Mouse (Mus musculus) embryonic facial prominence, embryonic 10.5 days (tissue): Measurements from ENCODE around the gene Nyx. TPM values are rescaled to one million over a fixed set of nuclear protein-coding genes. Genes with fewer than 3 reads are reported as not detected.
"Not testable (repeated sequence)": the region's sequence is repeated elsewhere in the genome, so short reads cannot be mapped to it uniquely, and the experiment has no call there.

ENCODE experiments used
- DNase-seq: peaks from one replicate; pipeline ENCODE4 v3.0.0-alpha.2; 2017; ENCODE audit warnings: low spot score
- H3K27ac ChIP-seq: fragments of 300-500 bp; sonication (generic); replicated peaks from 2 replicates; pipeline ENCODE4 v1.5.1; 2016; ENCODE audit warnings: mild to moderate bottlenecking
- H3K27me3 ChIP-seq: fragments of 300-500 bp; sonication (generic); replicated peaks from 2 replicates; pipeline ENCODE4 v1.6.1; 2016; ENCODE audit warnings: low read depth, mild to moderate bottlenecking; ENCODE audit not compliant: poor library complexity, severe bottlenecking
- H3K36me3 ChIP-seq: fragments of 300-500 bp; sonication (generic); replicated peaks from 2 replicates; pipeline ENCODE4 v1.6.1; 2016; ENCODE audit warnings: mild to moderate bottlenecking, moderate library complexity
- H3K4me1 ChIP-seq: fragments of 300-500 bp; sonication (generic); 2 replicates; pipeline ENCODE4 v1.6.1; 2016
- H3K4me3 ChIP-seq: fragments of 300-500 bp; sonication (generic); 2 replicates; pipeline ENCODE4 v1.5.1; 2016; ENCODE audit warnings: mild to moderate bottlenecking, moderate library complexity
- H3K9me3 ChIP-seq: fragments of 300-500 bp; sonication (generic); 2 replicates; pipeline ENCODE4 v1.6.1; 2016; ENCODE audit warnings: mild to moderate bottlenecking
- WGBS: fragments of 180-500 bp; shearing (Covaris S2); methylation state at CpG from one replicate; pipeline ENCODE4 v1.1.7; 2016; 5-methylcytosine and 5-hydroxymethylcytosine counted together
- polyA plus RNA-seq: library from polyadenylated mRNA; unstranded; fragments of >200 nt; fragmentation: Nextera tagmentation; extraction: Ambion mirVana; gene quantifications from 2 replicates; pipeline ENCODE4 v1.2.1, GENCODE M21; 2016

Gene Nyx
- 0.03 and 0.10 TPM in 2 replicates for polyA plus RNA-seq

DNA sequence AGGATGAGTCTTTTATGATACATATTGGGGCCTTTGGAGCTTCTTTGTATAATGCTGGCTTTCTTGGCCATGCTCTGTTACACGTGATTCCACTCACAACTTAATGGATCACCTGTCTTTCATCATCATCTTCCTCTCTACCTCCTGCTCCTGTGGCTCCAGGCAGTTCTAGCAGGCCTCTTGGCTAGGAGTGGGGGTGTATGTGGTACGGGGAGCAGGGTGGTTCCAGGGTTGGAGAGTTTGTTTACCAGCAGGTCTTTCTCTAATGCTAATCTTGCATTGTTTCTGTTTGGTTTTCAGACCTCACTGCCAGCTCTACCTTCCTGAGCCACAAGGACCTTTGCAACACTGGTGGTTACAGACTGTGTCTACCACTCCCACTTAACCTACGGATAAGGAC is at the start of gene Nyx:
TSS of gene Nyx (plus strand) at position 301 of the 400 bp plus-strand sequence.
- H3K36me3 ChIP-seq = no peaks in the 10 kb centered on the region
- 82% methylated on average over 3 of the region's 3 CpGs for WGBS
- peaks cover 85% of the 10 kb centered on the region for H3K27me3 ChIP-seq
- no peak for DNase-seq
- H3K4me1 ChIP-seq = 0 out of 2 replicates have a peak, but pooled peaks cover 3% of the 10 kb centered on the region
- H3K9me3 ChIP-seq = no peaks in the 10 kb centered on the region
- H3K4me3 ChIP-seq = no peak within 1 kb of the TSS
- no peak within 1 kb of the TSS for H3K27ac ChIP-seq

DNA sequence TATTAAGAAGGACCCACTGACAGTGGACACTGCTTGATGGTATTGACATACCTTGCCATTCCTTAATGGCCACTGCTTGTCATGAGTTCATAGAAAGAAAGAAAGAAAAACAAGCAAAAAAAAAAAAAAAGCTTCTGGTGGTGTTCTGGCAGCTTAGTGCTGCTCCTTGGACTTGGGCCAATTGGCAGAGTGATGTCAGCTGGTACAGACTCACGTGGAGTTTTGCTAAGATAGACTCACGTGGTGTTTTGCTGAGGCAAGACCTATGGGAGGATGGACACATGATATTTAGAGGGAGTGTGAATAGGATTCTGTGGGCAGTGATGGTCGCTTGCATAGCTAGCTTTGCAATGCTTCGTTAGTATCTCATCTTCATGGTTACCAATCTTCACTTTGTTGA is 43.9 kb upstream of the Nyx start:
- peaks cover 66% of the 10 kb centered on the region for H3K27me3 ChIP-seq
- no peaks in the 10 kb centered on the region for H3K4me1 ChIP-seq
- whole genome bisulfite sequencing = 70% methylated on average over 4 of the region's 4 CpGs
- H3K4me3 ChIP-seq = no peak overlapping the region
- H3K36me3 ChIP-seq = no peaks in the 10 kb centered on the region
- no peak overlapping the region for H3K27ac ChIP-seq
- H3K9me3 ChIP-seq = no peaks in the 10 kb centered on the region
- DNase-seq = no peak

GRCm38 (mm10) chrX:13431421-13431820 is 34.5 kb upstream of the Nyx start:
- Histone ChIP-seq H3K27me3 (peaks cover 88% of the 10 kb centered on the region), H3K36me3 (no peaks in the 10 kb centered on the region), H3K4me1 (no peaks in the 10 kb centered on the region), H3K4me3 (no peak overlapping the region), H3K9me3 (no peaks in the 10 kb centered on the region), H3K27ac (no peak overlapping the region)
- WGBS = 64% methylated on average over 6 of the region's 6 CpGs
- no peak for DNase-seq

DNA sequence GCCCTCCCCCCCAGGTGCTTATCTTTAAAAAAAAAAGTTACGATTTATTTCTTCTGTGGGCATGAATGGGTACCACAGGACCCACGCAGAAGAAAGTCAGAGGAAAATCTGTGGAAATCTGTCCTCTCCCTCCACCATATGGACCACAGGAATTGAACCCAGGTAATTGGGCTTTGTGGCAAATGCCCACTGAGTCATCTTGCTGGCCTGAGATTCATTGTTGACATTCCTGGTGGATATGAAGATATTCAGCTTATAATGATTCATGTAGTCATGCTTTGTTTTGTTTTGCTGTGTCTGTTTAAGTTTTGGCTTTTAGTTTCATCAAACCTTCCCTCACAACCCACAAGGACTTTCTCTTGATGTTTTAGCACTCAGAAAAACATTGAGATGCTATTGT is 29.9 kb upstream of the Nyx start:
- DNase-seq, H3K9me3 ChIP-seq, H3K4me1 ChIP-seq, H3K4me3 ChIP-seq, H3K36me3 ChIP-seq, H3K27ac ChIP-seq: not testable (repeated sequence)
- H3K27me3 ChIP-seq = peaks cover 84% of the 10 kb centered on the region
- 85% methylated on average over 2 of the region's 2 CpGs for WGBS

GRCm38 (mm10) chrX:13456544-13456943 is 9.4 kb upstream of the Nyx start:
- H3K27me3 ChIP-seq = peaks cover 86% of the 10 kb centered on the region
- not testable (repeated sequence) for H3K4me1 ChIP-seq, H3K9me3 ChIP-seq, DNase-seq, H3K4me3 ChIP-seq, H3K36me3 ChIP-seq, H3K27ac ChIP-seq
- 90% methylated on average over 9 of the region's 9 CpGs for WGBS

GRCm38 (mm10) chrX:13458766-13459165 is 7.1 kb upstream of the Nyx start:
- H3K27ac ChIP-seq = no peak overlapping the region
- no peaks in the 10 kb centered on the region for H3K36me3 ChIP-seq
- 0 out of 2 replicates have a peak, but pooled peaks cover 3% of the 10 kb centered on the region for H3K4me1 ChIP-seq
- no peaks in the 10 kb centered on the region for H3K9me3 ChIP-seq
- no peak overlapping the region for H3K4me3 ChIP-seq
- peaks cover 78% of the 10 kb centered on the region for H3K27me3 ChIP-seq
- WGBS = 81% methylated on average over 1 of the region's 1 CpGs
- DNase-seq = no peak

DNA sequence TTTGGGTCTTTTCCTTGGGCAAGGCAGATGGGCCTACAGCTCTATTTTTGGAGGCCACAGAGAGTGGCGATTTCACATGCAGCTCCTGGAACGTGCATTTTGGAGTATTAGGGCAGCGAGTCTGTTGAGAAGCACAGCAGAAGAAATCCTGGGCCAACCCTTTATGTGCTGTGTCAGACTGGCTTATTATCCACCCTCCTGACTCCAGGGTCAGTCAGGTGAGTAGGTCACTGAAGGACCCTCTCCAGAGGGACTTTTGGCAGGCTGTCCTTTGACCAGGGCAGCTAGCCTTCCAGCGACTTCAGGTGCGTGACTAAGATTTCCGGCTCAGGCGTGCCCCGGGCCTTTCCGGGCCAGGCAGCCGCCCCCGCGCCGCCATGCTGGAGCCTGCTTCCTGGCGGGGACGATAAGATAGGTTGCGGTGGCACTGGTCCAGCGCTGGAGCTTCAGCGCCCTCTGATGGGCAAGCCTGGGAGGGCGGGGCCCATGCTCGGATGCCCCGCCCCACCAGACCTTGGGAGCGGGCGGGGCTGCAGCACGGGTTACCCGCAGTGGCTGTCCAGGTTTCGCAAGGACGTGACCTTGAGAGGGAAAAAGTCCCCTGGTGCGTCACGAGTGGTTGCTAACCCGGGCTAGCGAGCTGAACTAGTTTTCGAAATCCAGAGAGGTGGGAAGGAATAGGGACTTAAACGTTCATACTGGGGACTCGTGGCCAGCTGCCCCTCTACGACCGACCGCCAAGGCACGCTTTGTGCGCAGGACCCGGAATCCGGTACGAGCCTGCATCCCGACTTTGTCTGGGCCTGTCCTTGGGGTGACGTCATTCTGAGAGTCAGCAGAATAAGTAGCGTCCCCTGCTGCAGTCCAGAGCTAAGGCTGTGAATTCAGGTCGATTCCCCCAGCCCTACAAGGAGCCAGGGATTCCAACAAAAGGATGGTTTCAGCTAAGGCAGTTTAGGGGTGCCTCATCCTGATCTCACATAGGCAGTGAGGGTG is 4.3 kb upstream of the Nyx start:
- WGBS = 17% methylated on average over 46 of the region's 46 CpGs
- Histone ChIP-seq H3K27ac (peak overlapping the region; percentile 86), H3K4me1 (0 out of 2 replicates have a peak, but pooled peaks cover 3% of the 10 kb centered on the region), H3K27me3 (peaks cover 83% of the 10 kb centered on the region), H3K4me3 (peak overlapping the region; percentile 53), H3K36me3 (no peaks in the 10 kb centered on the region), H3K9me3 (no peaks in the 10 kb centered on the region)
- DNase-seq = peak; percentile 90

- 94% methylated on average over 2 of the region's 2 CpGs for WGBS
- no peak overlapping the region for H3K4me3 ChIP-seq
- H3K27ac ChIP-seq = no peak overlapping the region
- H3K4me1 ChIP-seq = 0 out of 2 replicates have a peak, but pooled peaks cover 3% of the 10 kb centered on the region
- no peaks in the 10 kb centered on the region for H3K9me3 ChIP-seq
- no peaks in the 10 kb centered on the region for H3K36me3 ChIP-seq
- H3K27me3 ChIP-seq = peaks cover 85% of the 10 kb centered on the region
- no peak for DNase-seq
These were observed 2.9 kb upstream of the Nyx start for GRCm38 (mm10) chrX:13462982-13463517.

GRCm38 (mm10) chrX:13466681-13467080 is 771 bp downstream of the Nyx start:
- H3K4me1 ChIP-seq = no peaks in the 10 kb centered on the region
- WGBS = 90% methylated on average over 2 of the region's 2 CpGs
- no peak overlapping the region for H3K27ac ChIP-seq
- no peak overlapping the region for H3K4me3 ChIP-seq
- no peak for DNase-seq
- no peaks in the 10 kb centered on the region for H3K9me3 ChIP-seq
- no peaks in the 10 kb centered on the region for H3K36me3 ChIP-seq
- peaks cover 83% of the 10 kb centered on the region for H3K27me3 ChIP-seq

DNA sequence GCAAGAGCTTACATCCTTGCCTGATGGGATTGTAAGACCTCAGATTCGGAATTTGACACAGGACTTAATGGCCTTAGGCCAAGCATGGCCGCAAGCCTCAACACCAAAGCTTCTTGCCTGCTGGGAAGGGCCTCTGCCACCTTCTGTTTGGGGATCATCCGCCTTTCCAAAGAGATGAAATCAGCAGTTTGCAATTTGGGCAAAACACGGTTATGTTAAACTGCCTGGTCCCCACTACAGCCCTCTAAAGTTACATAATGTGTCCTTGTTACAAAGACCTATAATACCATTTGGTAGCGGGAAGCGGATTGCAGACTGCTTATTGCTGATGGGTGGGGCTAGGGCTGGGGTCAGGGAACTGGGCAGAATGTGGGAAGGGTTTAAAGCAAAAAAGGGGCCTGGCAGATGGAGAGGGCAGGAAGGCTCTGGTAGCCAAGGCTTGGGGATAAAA is 1.2 kb downstream of the Nyx start:
- Histone ChIP-seq H3K4me1 (no peaks in the 10 kb centered on the region), H3K9me3 (no peaks in the 10 kb centered on the region), H3K27me3 (peaks cover 82% of the 10 kb centered on the region), H3K27ac (no peak overlapping the region), H3K4me3 (no peak overlapping the region), H3K36me3 (no peaks in the 10 kb centered on the region)
- no peak for DNase-seq
- 80% methylated on average over 6 of the region's 6 CpGs for WGBS

GRCm38 (mm10) chrX:13469160-13470116 is 3.5 kb downstream of the Nyx start:
- WGBS = 71% methylated on average over 9 of the region's 9 CpGs
- DNase-seq = no peak

DNA sequence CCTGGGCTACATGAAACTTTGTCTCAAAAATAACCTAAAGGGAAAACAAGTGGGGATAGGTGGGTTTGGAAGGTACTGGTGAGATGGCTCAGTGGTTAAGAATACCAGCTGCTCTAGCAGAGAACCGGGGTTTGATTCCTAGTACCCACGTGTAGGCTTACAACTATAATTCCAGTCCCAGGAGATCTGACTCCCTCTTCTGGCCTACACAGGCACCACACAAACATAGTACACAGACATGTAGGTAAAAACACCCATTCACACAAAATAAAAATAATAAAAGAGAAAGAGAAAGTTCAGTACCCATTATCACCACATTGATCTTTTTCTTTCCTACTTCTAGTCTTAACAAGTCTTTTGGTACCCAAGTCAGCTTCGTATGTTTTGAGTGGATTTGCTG is 6.0 kb downstream of the Nyx start:
- Histone ChIP-seq H3K27me3 (peaks cover 87% of the 10 kb centered on the region), H3K27ac (no peak overlapping the region), H3K9me3 (no peaks in the 10 kb centered on the region), H3K36me3 (no peaks in the 10 kb centered on the region), H3K4me3 (no peak overlapping the region), H3K4me1 (no peaks in the 10 kb centered on the region)
- 82% methylated on average over 3 of the region's 3 CpGs for WGBS
- no peak for DNase-seq

More at GRCm38 (mm10) chrX:13469160-13470116, 3.5 kb downstream of the Nyx start:
- no peak overlapping the region for H3K27ac ChIP-seq
- no peaks in the 10 kb centered on the region for H3K9me3 ChIP-seq
- no peak overlapping the region for H3K4me3 ChIP-seq
- peaks cover 86% of the 10 kb centered on the region for H3K27me3 ChIP-seq
- H3K4me1 ChIP-seq = no peaks in the 10 kb centered on the region
- no peaks in the 10 kb centered on the region for H3K36me3 ChIP-seq
